Mouse (Mus musculus): ENCODE data around the gene Kcnk12. TPM values are rescaled to one million over a fixed set of nuclear protein-coding genes. Genes with fewer than 3 reads are reported as not detected.

Kcnk12 gene
- polyA plus RNA-seq, 1 experiment from 2014 or later, result 0.45 TPM

DNA sequence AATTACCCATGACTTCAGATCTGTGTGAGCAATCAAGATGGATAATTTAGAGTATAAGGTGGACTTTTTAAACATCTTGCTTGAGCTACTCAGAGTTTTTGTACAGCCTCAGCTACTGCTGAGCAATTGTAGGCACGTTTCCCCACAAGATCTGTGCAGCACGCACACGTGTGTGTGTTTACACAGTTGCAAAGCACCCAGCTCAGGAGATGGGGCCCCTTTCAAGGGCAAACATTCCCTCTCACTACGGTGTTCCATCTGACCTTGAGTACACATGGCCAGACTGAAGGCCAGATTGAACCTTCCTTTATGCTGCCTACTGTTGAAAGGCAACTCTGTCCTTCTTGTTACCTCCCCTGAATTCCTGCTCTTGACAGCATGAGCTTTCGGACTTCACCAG, 4.5 kb downstream of the Kcnk12 start:
- Histone ChIP-seq H3K4me1 (ENCODE audit: control insufficient read depth, insufficient read depth, low read length) (no peaks in the 10 kb centered on the region; the same call in 1 of the 2 replicates), H3K4me3 (ENCODE audit: low read depth, low read length) (no peak overlapping the region), H3K27ac (replicated peaks; ENCODE audit: low read depth, low read length) (no peak overlapping the region), H3K9ac (replicated peaks; ENCODE audit: low read length) (no peak overlapping the region), H3K4me2 (ENCODE audit: low read depth, low read length) (no peak overlapping the region), H3K9me3 (replicated peaks; ENCODE audit: control insufficient read depth, low read length) (no peaks in the 10 kb centered on the region), H3K36me3 (replicated peaks; ENCODE audit: control insufficient read depth, insufficient read depth, low read depth, low read length) (no peaks in the 10 kb centered on the region), H3K27me3 (ENCODE audit: control insufficient read depth, insufficient read depth, low read length) (peaks cover 35% of the 10 kb centered on the region)
- ATAC-seq (replicated peaks; ENCODE audit: insufficient number of reproducible peaks, low FRiP score, low TSS enrichment, low read depth) (no peak), DNase-seq (ENCODE audit: low spot score) (no peak)
- WGBS, result 73% methylated on average over 5 of the region's 5 CpGs

GRCm38 (mm10) chr17:87792623-87793315, 5.0 kb downstream of the Kcnk12 start:
- WGBS, result 77% methylated on average over 12 of the region's 12 CpGs
- H3K4me3 ChIP-seq (ENCODE audit: low read depth, low read length), result no peak overlapping the region
- H3K4me2 ChIP-seq (ENCODE audit: low read depth, low read length), result no peak overlapping the region
- no peak overlapping the region for H3K27ac ChIP-seq (replicated peaks; ENCODE audit: low read depth, low read length)
- peaks cover 30% of the 10 kb centered on the region for H3K27me3 ChIP-seq (ENCODE audit: control insufficient read depth, insufficient read depth, low read length)
- H3K4me1 ChIP-seq (ENCODE audit: control insufficient read depth, insufficient read depth, low read length), result no peaks in the 10 kb centered on the region; the same call in 1 of the 2 replicates
- ATAC-seq (replicated peaks; ENCODE audit: insufficient number of reproducible peaks, low FRiP score, low TSS enrichment, low read depth), result no peak
- no peaks in the 10 kb centered on the region for H3K9me3 ChIP-seq (replicated peaks; ENCODE audit: control insufficient read depth, low read length)
- DNase-seq (ENCODE audit: low spot score), result no peak
- no peaks in the 10 kb centered on the region for H3K36me3 ChIP-seq (replicated peaks; ENCODE audit: control insufficient read depth, insufficient read depth, low read depth, low read length)
- H3K9ac ChIP-seq (replicated peaks; ENCODE audit: low read length), result no peak overlapping the region

- no peak for DNase-seq (ENCODE audit: low spot score)
- H3K9me3 ChIP-seq (replicated peaks; ENCODE audit: control insufficient read depth, low read length), result no peaks in the 10 kb centered on the region
- H3K4me1 ChIP-seq (ENCODE audit: control insufficient read depth, insufficient read depth, low read length), result no peaks in the 10 kb centered on the region
- no peak overlapping the region for H3K9ac ChIP-seq (replicated peaks; ENCODE audit: low read length)
- no peak overlapping the region for H3K4me2 ChIP-seq (ENCODE audit: low read depth, low read length)
- 81% methylated on average over 7 of the region's 7 CpGs for WGBS
- ATAC-seq (replicated peaks; ENCODE audit: insufficient number of reproducible peaks, low FRiP score, low TSS enrichment, low read depth), result no peak
- no peak overlapping the region for H3K27ac ChIP-seq (replicated peaks; ENCODE audit: low read depth, low read length)
- no peaks in the 10 kb centered on the region for H3K36me3 ChIP-seq (replicated peaks; ENCODE audit: control insufficient read depth, insufficient read depth, low read depth, low read length)
- no peak overlapping the region for H3K4me3 ChIP-seq (ENCODE audit: low read depth, low read length)
- H3K27me3 ChIP-seq (ENCODE audit: control insufficient read depth, insufficient read depth, low read length), result peaks cover 18% of the 10 kb centered on the region
These were observed 6.2 kb downstream of the Kcnk12 start for GRCm38 (mm10) chr17:87791517-87792098.

GRCm38 (mm10) chr17:87790661-87791060, 7.1 kb downstream of the Kcnk12 start:
- WGBS, result 92% methylated on average over 5 of the region's 5 CpGs
- Histone ChIP-seq H3K27ac (replicated peaks; ENCODE audit: low read depth, low read length) (no peak overlapping the region), H3K27me3 (ENCODE audit: control insufficient read depth, insufficient read depth, low read length) (peaks cover 9% of the 10 kb centered on the region), H3K36me3 (replicated peaks; ENCODE audit: control insufficient read depth, insufficient read depth, low read depth, low read length) (no peaks in the 10 kb centered on the region), H3K4me3 (ENCODE audit: low read depth, low read length) (no peak overlapping the region), H3K4me2 (ENCODE audit: low read depth, low read length) (no peak overlapping the region), H3K9ac (replicated peaks; ENCODE audit: low read length) (no peak overlapping the region), H3K9me3 (replicated peaks; ENCODE audit: control insufficient read depth, low read length) (no peaks in the 10 kb centered on the region), H3K4me1 (ENCODE audit: control insufficient read depth, insufficient read depth, low read length) (no peaks in the 10 kb centered on the region)
- DNase-seq (ENCODE audit: low spot score) (no peak), ATAC-seq (replicated peaks; ENCODE audit: insufficient number of reproducible peaks, low FRiP score, low TSS enrichment, low read depth) (no peak)

- no peak overlapping the region for H3K4me3 ChIP-seq (ENCODE audit: low read depth, low read length)
- no peaks in the 10 kb centered on the region for H3K27me3 ChIP-seq (ENCODE audit: control insufficient read depth, insufficient read depth, low read length)
- H3K36me3 ChIP-seq (replicated peaks; ENCODE audit: control insufficient read depth, insufficient read depth, low read depth, low read length), result no peaks in the 10 kb centered on the region
- 77% methylated on average over 6 of the region's 6 CpGs for WGBS
- H3K4me2 ChIP-seq (ENCODE audit: low read depth, low read length), result no peak overlapping the region
- H3K9me3 ChIP-seq (replicated peaks; ENCODE audit: control insufficient read depth, low read length), result no peaks in the 10 kb centered on the region
- no peak for ATAC-seq (replicated peaks; ENCODE audit: insufficient number of reproducible peaks, low FRiP score, low TSS enrichment, low read depth)
- no peak overlapping the region for H3K9ac ChIP-seq (replicated peaks; ENCODE audit: low read length)
- DNase-seq (ENCODE audit: low spot score), result no peak
- no peak overlapping the region for H3K27ac ChIP-seq (replicated peaks; ENCODE audit: low read depth, low read length)
- no peaks in the 10 kb centered on the region for H3K4me1 ChIP-seq (ENCODE audit: control insufficient read depth, insufficient read depth, low read length)
These were observed 9.6 kb downstream of the Kcnk12 start for GRCm38 (mm10) chr17:87788216-87788615.

DNA sequence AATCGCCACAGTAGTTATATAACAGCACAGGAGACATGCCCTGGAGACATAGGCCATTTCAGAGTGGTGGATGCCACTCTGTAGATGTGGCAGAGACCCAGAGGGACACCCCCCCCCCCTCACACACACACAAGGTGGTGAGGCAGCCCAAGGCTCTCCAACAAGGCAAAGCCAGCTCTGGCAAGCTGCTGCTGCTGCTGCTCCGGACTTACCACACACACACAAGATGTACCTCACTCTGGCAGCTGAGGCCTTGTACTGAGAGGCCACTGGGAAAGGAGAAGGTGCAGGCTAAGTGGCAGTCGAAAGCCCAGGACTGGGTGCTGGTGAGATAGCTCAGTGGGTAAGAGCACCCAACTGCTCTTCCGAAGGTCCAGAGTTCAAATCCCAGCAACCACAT, 10.1 kb downstream of the Kcnk12 start:
- Histone ChIP-seq H3K36me3 (replicated peaks; ENCODE audit: control insufficient read depth, insufficient read depth, low read depth, low read length) (no peaks in the 10 kb centered on the region), H3K4me3 (ENCODE audit: low read depth, low read length) (no peak overlapping the region), H3K27me3 (ENCODE audit: control insufficient read depth, insufficient read depth, low read length) (no peaks in the 10 kb centered on the region), H3K4me1 (ENCODE audit: control insufficient read depth, insufficient read depth, low read length) (no peaks in the 10 kb centered on the region), H3K9me3 (replicated peaks; ENCODE audit: control insufficient read depth, low read length) (no peaks in the 10 kb centered on the region), H3K4me2 (ENCODE audit: low read depth, low read length) (no peak overlapping the region), H3K9ac (replicated peaks; ENCODE audit: low read length) (no peak overlapping the region), H3K27ac (replicated peaks; ENCODE audit: low read depth, low read length) (no peak overlapping the region)
- DNase-seq (ENCODE audit: low spot score) (no peak), ATAC-seq (replicated peaks; ENCODE audit: insufficient number of reproducible peaks, low FRiP score, low TSS enrichment, low read depth) (no peak)
- 92% methylated on average over 4 of the region's 4 CpGs for WGBS

GRCm38 (mm10) chr17:87785721-87786120, 12.1 kb downstream of the Kcnk12 start:
- ATAC-seq (replicated peaks; ENCODE audit: insufficient number of reproducible peaks, low FRiP score, low TSS enrichment, low read depth) (no peak), DNase-seq (ENCODE audit: low spot score) (no peak)
- no peaks in the 10 kb centered on the region for H3K4me1 ChIP-seq (ENCODE audit: control insufficient read depth, insufficient read depth, low read length)
- 94% methylated on average over 15 of the region's 15 CpGs for WGBS
- no peaks in the 10 kb centered on the region for H3K9me3 ChIP-seq (replicated peaks; ENCODE audit: control insufficient read depth, low read length)
- H3K9ac ChIP-seq (replicated peaks; ENCODE audit: low read length), result no peak overlapping the region
- no peak overlapping the region for H3K4me3 ChIP-seq (ENCODE audit: low read depth, low read length)
- H3K27ac ChIP-seq (replicated peaks; ENCODE audit: low read depth, low read length), result no peak overlapping the region
- no peaks in the 10 kb centered on the region for H3K27me3 ChIP-seq (ENCODE audit: control insufficient read depth, insufficient read depth, low read length)
- H3K4me2 ChIP-seq (ENCODE audit: low read depth, low read length), result no peak overlapping the region
- no peaks in the 10 kb centered on the region for H3K36me3 ChIP-seq (replicated peaks; ENCODE audit: control insufficient read depth, insufficient read depth, low read depth, low read length)

DNA sequence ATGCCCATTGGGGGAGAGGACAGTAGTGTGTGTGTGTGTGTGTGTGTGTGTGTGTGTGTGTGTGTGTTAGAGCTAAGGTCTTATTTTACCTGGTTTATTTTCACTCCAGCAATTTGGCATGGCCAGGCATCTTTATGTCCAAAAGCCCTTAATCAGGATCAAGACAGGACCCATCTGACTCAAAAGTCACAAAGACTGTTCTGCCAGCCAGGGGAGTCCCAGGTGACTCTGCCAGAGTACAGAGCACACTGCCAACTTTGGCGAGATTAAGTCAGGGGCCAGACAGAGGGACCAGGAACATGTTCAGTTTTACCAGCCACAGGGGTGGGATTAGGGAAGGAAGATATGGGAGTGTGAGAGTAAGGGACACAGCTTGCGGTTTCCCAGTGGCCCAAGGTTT, 12.9 kb downstream of the Kcnk12 start:
- Histone ChIP-seq H3K9me3 (replicated peaks; ENCODE audit: control insufficient read depth, low read length) (no peaks in the 10 kb centered on the region), H3K4me2 (ENCODE audit: low read depth, low read length) (no peak overlapping the region), H3K4me3 (ENCODE audit: low read depth, low read length) (no peak overlapping the region), H3K4me1 (ENCODE audit: control insufficient read depth, insufficient read depth, low read length) (no peaks in the 10 kb centered on the region), H3K9ac (replicated peaks; ENCODE audit: low read length) (no peak overlapping the region), H3K36me3 (replicated peaks; ENCODE audit: control insufficient read depth, insufficient read depth, low read depth, low read length) (no peaks in the 10 kb centered on the region), H3K27ac (replicated peaks; ENCODE audit: low read depth, low read length) (no peak overlapping the region), H3K27me3 (ENCODE audit: control insufficient read depth, insufficient read depth, low read length) (no peaks in the 10 kb centered on the region)
- DNase-seq (ENCODE audit: low spot score) (no peak), ATAC-seq (replicated peaks; ENCODE audit: insufficient number of reproducible peaks, low FRiP score, low TSS enrichment, low read depth) (no peak)
- WGBS, result 89% methylated on average over 2 of the region's 2 CpGs

All from embryonic facial prominence, embryonic 11.5 days (tissue).